Mouse (Mus musculus): ENCODE measurements at regions not wholly inside any gene's neighbourhood (a gene's known extent, or its start where the extent isn't known, plus 50 kb on each side); places are given as distances from the start of the nearest gene placed in this dataset.

DNA sequence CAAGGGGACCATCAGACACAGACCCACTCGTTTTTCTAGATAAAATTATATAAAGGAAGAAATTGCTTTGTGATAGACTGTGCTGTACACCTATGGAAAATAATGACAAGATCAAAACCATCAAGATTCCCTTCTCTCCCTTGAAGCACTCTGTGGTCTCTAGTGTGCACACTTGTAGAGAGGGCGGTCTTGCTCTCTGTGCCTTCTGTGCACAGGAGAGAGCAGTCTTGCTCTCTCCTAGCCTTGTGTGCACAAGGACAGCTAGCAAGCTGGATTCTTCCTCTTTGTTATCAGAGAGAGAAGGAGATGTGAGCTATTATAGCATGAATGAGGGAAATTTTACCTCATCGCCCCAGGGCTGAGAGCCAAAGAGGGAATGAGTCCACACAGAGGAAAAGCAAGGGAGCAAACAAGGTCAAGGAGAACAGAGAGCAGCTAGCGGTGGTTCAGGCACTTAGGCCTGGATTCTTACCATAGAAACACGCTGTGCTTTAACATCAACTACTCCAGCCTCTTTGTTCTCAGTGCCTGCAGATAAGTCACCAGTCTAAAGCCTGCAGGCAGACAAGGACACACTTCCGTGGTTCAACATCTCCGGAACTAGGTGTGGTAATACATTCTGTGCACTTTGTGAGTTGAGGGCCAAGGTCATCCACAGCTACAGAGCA is 160.2 kb upstream of the Tas2r134 start:
- no peak overlapping the region for H3K9ac ChIP-seq
- no peak for ATAC-seq (ENCODE audit: insufficient read depth)
- H3K36me3 ChIP-seq (ENCODE audit: insufficient read depth) = no peaks in the 10 kb centered on the region
- no peaks in the 10 kb centered on the region for H3K27me3 ChIP-seq (ENCODE audit: insufficient read depth, low read length)
- no peak overlapping the region for H3K4me3 ChIP-seq (ENCODE audit: low read depth, low read length)
- no peak overlapping the region for H3K27ac ChIP-seq (ENCODE audit: low read depth)
- H3K9me3 ChIP-seq (ENCODE audit: low read depth, low read length) = no peaks in the 10 kb centered on the region
- WGBS = 63% methylated on average over 7 of the region's 7 CpGs
- peak; percentile 10 for DNase-seq
- no peak overlapping the region for H3K4me2 ChIP-seq
- H3K4me1 ChIP-seq (ENCODE audit: insufficient read depth) = no peaks in the 10 kb centered on the region
- TF ChIP-seq CTCF (IDR thresholded peaks at IDR 0.05; ENCODE audit: low read depth) = no peak

- DNase-seq (no peak), ATAC-seq (ENCODE audit: insufficient read depth) (no peak)
- Histone ChIP-seq H3K36me3 (ENCODE audit: insufficient read depth) (no peaks in the 10 kb centered on the region), H3K9me3 (ENCODE audit: low read depth, low read length) (no peaks in the 10 kb centered on the region), H3K27ac (ENCODE audit: low read depth) (no peak overlapping the region), H3K27me3 (ENCODE audit: insufficient read depth, low read length) (no peaks in the 10 kb centered on the region), H3K9ac (no peak overlapping the region), H3K4me2 (no peak overlapping the region), H3K4me1 (ENCODE audit: insufficient read depth) (no peaks in the 10 kb centered on the region), H3K4me3 (ENCODE audit: low read depth, low read length) (no peak overlapping the region)
- WGBS = 89% methylated on average over 7 of the region's 7 CpGs
- no peak for TF ChIP-seq CTCF (IDR thresholded peaks at IDR 0.05; ENCODE audit: low read depth)
Measured at GRCm38 (mm10) chr2:51466003-51466402, 161.3 kb upstream of the Tas2r134 start.

GRCm38 (mm10) chr2:51465576-51465975 is 161.7 kb upstream of the Tas2r134 start:
- ATAC-seq (ENCODE audit: insufficient read depth) = no peak
- 44% methylated on average over 7 of the region's 7 CpGs for WGBS
- Histone ChIP-seq H3K4me2 (no peak overlapping the region), H3K4me1 (ENCODE audit: insufficient read depth) (no peaks in the 10 kb centered on the region), H3K27me3 (ENCODE audit: insufficient read depth, low read length) (no peaks in the 10 kb centered on the region), H3K4me3 (ENCODE audit: low read depth, low read length) (no peak overlapping the region), H3K9me3 (ENCODE audit: low read depth, low read length) (no peaks in the 10 kb centered on the region), H3K27ac (ENCODE audit: low read depth) (no peak overlapping the region), H3K36me3 (ENCODE audit: insufficient read depth) (no peaks in the 10 kb centered on the region), H3K9ac (no peak overlapping the region)
- TF ChIP-seq CTCF (IDR thresholded peaks at IDR 0.05; ENCODE audit: low read depth) = no peak
- DNase-seq = peak; percentile 37

- Histone ChIP-seq H3K4me2 (no peak overlapping the region), H3K27ac (ENCODE audit: low read depth) (no peak overlapping the region), H3K36me3 (ENCODE audit: insufficient read depth) (no peaks in the 10 kb centered on the region), H3K4me1 (ENCODE audit: insufficient read depth) (no peaks in the 10 kb centered on the region), H3K4me3 (ENCODE audit: low read depth, low read length) (no peak overlapping the region), H3K9me3 (ENCODE audit: low read depth, low read length) (no peaks in the 10 kb centered on the region), H3K9ac (no peak overlapping the region), H3K27me3 (ENCODE audit: insufficient read depth, low read length) (no peaks in the 10 kb centered on the region)
- DNase-seq (no peak), ATAC-seq (ENCODE audit: insufficient read depth) (no peak)
- WGBS = 65% methylated on average over 2 of the region's 2 CpGs
- TF ChIP-seq CTCF (IDR thresholded peaks at IDR 0.05; ENCODE audit: low read depth) = no peak
Measured at GRCm38 (mm10) chr2:51464356-51464755, 163.0 kb upstream of the Tas2r134 start.

- DNase-seq (no peak), ATAC-seq (ENCODE audit: insufficient read depth) (no peak)
- Histone ChIP-seq H3K4me2 (no peak overlapping the region), H3K36me3 (ENCODE audit: insufficient read depth) (no peaks in the 10 kb centered on the region), H3K9me3 (ENCODE audit: low read depth, low read length) (no peaks in the 10 kb centered on the region), H3K9ac (no peak overlapping the region), H3K4me1 (ENCODE audit: insufficient read depth) (no peaks in the 10 kb centered on the region), H3K27me3 (ENCODE audit: insufficient read depth, low read length) (no peaks in the 10 kb centered on the region), H3K27ac (ENCODE audit: low read depth) (no peak overlapping the region), H3K4me3 (ENCODE audit: low read depth, low read length) (no peak overlapping the region)
- TF ChIP-seq CTCF (IDR thresholded peaks at IDR 0.05; ENCODE audit: low read depth) = no peak
- WGBS = 79% methylated on average over 2 of the region's 2 CpGs
Measured at GRCm38 (mm10) chr2:51460896-51461295, 166.4 kb upstream of the Tas2r134 start.

- 85% methylated on average over 2 of the region's 2 CpGs for WGBS
- no peaks in the 10 kb centered on the region for H3K36me3 ChIP-seq (ENCODE audit: insufficient read depth)
- no peaks in the 10 kb centered on the region for H3K27me3 ChIP-seq (ENCODE audit: insufficient read depth, low read length)
- H3K4me3 ChIP-seq (ENCODE audit: low read depth, low read length) = no peak overlapping the region
- no peak overlapping the region for H3K9ac ChIP-seq
- H3K4me1 ChIP-seq (ENCODE audit: insufficient read depth) = no peaks in the 10 kb centered on the region
- no peaks in the 10 kb centered on the region for H3K9me3 ChIP-seq (ENCODE audit: low read depth, low read length)
- ATAC-seq (ENCODE audit: insufficient read depth) (no peak), DNase-seq (no peak)
- no peak for TF ChIP-seq CTCF (IDR thresholded peaks at IDR 0.05; ENCODE audit: low read depth)
- H3K4me2 ChIP-seq = no peak overlapping the region
- H3K27ac ChIP-seq (ENCODE audit: low read depth) = no peak overlapping the region
Measured at GRCm38 (mm10) chr2:51459486-51459885, 167.8 kb upstream of the Tas2r134 start.

- H3K27me3 ChIP-seq (ENCODE audit: insufficient read depth, low read length) = no peaks in the 10 kb centered on the region
- 77% methylated on average over 2 of the region's 2 CpGs for WGBS
- no peak overlapping the region for H3K27ac ChIP-seq (ENCODE audit: low read depth)
- no peak for DNase-seq
- ATAC-seq (ENCODE audit: insufficient read depth) = no peak
- H3K36me3 ChIP-seq (ENCODE audit: insufficient read depth) = no peaks in the 10 kb centered on the region
- no peaks in the 10 kb centered on the region for H3K4me1 ChIP-seq (ENCODE audit: insufficient read depth)
- H3K9ac ChIP-seq = no peak overlapping the region
- no peak overlapping the region for H3K4me3 ChIP-seq (ENCODE audit: low read depth, low read length)
- no peak overlapping the region for H3K4me2 ChIP-seq
- no peak for TF ChIP-seq CTCF (IDR thresholded peaks at IDR 0.05; ENCODE audit: low read depth)
- no peaks in the 10 kb centered on the region for H3K9me3 ChIP-seq (ENCODE audit: low read depth, low read length)
Measured at GRCm38 (mm10) chr2:51457717-51458116, 169.6 kb upstream of the Tas2r134 start.
